Mouse (Mus musculus) cerebellum, adult 2 months (tissue): ENCODE measurements around the gene Nubpl.

Experiments
- CTCF ChIP-seq: fragments of 200-500 bp; IDR thresholded peaks from 2 replicates; pipeline ENCODE4 v1.5.1; 2011; ENCODE audit warnings: low read depth, mild to moderate bottlenecking, control low read depth, low read length, moderate library complexity, borderline replicate concordance; ENCODE audit not compliant: insufficient read depth
- POLR2A ChIP-seq: fragments of 200-500 bp; IDR thresholded peaks from 2 replicates; pipeline ENCODE4 v1.6.1; 2011; ENCODE audit warnings: low read length, control low read depth, borderline replicate concordance; ENCODE audit not compliant: insufficient read depth

GRCm38 (mm10) chr12:52288537-52288936 lies 191.0 kb downstream of the Nubpl start:
- TF ChIP-seq POLR2A: no peak
- no peak for TF ChIP-seq CTCF
